Mouse (Mus musculus): Measurements from ENCODE around the gene Eif5a. TPM values are rescaled to one million over a fixed set of nuclear protein-coding genes. Genes with fewer than 3 reads are reported as not detected.
A peak's percentile ranks its signal among the peaks of the same experiment; 100 is the strongest.

Eif5a gene
- polyA plus RNA-seq, 1 experiment from 2014 or later, result 914 TPM

DNA sequence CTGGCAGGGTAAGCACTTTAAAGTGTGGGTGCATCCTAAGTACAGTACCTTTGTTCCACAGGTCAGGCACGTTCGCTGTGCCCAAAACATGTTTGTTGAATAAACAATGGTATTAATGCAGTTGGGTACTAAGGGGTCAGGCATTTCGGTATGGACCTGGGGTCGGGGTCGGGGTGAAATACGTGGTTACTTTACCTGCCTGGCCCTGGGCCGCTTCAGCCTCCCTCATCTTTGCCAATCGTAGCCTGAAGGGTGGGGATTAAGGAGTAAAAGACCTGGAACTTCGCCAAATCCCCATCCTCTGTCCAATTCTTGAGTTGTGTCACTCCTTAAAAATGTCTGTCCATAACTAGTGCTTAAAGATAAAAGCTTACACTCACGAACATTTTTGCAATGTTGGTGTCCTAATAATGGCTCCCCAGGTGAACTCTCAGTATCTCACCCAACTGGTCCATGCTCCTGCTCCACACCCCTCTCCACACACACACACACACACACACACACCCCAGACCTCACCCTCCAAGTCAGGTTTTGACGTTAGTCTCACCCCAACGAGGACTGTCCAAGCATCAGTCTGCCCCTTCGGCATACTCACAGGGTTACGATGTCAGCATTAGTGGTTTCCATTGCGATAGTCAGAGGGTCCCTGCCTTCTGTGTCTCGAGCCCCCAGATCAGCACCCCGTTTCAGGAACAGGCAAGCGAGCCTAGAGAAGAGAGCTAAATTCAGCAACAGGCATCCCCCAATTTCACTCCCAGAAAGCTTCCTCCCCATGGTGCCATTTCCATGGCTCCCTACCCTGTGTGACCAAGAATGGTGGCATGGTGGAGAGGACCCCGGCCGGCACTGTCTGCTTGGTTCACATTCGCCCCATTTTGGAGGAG lies 39.7 kb downstream of the Eif5a start:
- 71% methylated on average over 21 of the region's 21 CpGs for WGBS (ENCODE audit: insufficient replicate concordance)
- no peak for TF ChIP-seq CTCF (IDR thresholded peaks at IDR 0.05; ENCODE audit: low read depth)
- no peak for DNase-seq
- peaks cover 44% of the 10 kb centered on the region for H3K4me1 ChIP-seq (ENCODE audit: insufficient read depth)
- peak overlapping the region; percentile 86 for H3K27ac ChIP-seq (ENCODE audit: low read depth)
- H3K9me3 ChIP-seq (ENCODE audit: low read length), result no peaks in the 10 kb centered on the region
- no peak for ATAC-seq
- peak overlapping the region; percentile 69; the same call in 1 of the 2 replicates for H3K9ac ChIP-seq (replicated peaks)
- peak overlapping the region; percentile 56 for H3K4me3 ChIP-seq (ENCODE audit: low read depth, low read length)
- H3K27me3 ChIP-seq (ENCODE audit: insufficient read depth, low read length), result no peaks in the 10 kb centered on the region
- peak overlapping the region; percentile 89 for H3K4me2 ChIP-seq (ENCODE audit: low read depth, low read length)
- 0 out of 2 replicates have a peak, but pooled peaks cover 8% of the 10 kb centered on the region for H3K36me3 ChIP-seq (replicated peaks; ENCODE audit: insufficient read depth, low read length)

DNA sequence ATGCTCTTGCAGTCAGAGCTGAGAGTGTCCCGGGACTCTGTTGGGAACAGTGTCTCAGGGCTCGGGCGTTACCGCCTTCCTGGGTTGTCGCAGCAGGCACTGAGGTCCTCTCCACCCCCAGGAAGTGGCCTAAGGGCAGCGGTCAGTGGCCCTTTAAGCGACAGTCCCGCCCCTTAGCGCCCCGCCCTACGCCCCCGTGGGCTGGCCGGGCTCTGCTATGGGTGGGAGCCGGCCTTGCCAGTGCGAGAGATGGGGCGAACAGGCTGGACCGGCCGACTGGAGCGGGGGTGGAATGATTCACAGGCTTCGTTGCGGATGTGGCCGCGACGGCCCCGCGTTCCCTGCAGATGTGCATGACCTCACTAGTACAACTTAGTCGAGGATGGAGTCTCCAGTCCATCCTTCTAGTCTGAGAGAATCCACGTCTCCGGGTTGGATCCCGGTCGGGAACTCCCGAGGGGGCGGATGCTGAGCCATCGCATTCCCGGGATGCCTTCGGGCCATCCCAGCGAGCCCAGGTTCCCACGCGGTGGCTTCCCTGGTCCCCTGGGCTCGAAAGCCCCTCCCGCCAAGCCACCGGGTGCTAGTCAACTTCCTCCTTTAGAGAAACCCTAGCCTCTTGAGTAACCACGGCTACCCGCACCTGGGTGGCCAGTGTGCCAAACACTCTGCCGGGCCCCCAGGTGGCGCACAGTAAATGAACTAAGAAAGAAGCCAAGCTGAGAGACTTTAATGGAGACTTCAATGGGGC lies 40.7 kb downstream of the Eif5a start, which contains the start of gene Kctd11:
TSS of gene Kctd11 (minus strand) at position 554 of the 751 bp plus-strand sequence.
- TF ChIP-seq CTCF (IDR thresholded peaks at IDR 0.05; ENCODE audit: low read depth) (peak; percentile 65), EP300 (IDR thresholded peaks at IDR 0.05; ENCODE audit: low read depth) (peak; percentile 21; the same call in 1 of the 2 replicates)
- Histone ChIP-seq H3K4me1 (ENCODE audit: insufficient read depth) (peaks cover 46% of the 10 kb centered on the region), H3K9me3 (ENCODE audit: low read length) (no peaks in the 10 kb centered on the region), H3K27ac (ENCODE audit: low read depth) (peak within 1 kb of the TSS; percentile 86), H3K4me3 (ENCODE audit: low read depth, low read length) (peak within 1 kb of the TSS; percentile 56), H3K27me3 (ENCODE audit: insufficient read depth, low read length) (no peaks in the 10 kb centered on the region), H3K36me3 (replicated peaks; ENCODE audit: insufficient read depth, low read length) (0 out of 2 replicates have a peak, but pooled peaks cover 5% of the 10 kb centered on the region), H3K4me2 (ENCODE audit: low read depth, low read length) (peak within 1 kb of the TSS; percentile 89), H3K9ac (replicated peaks) (peak within 1 kb of the TSS; percentile 69)
- ATAC-seq (peak; percentile 78), DNase-seq (peak; percentile 86)
- WGBS (ENCODE audit: insufficient replicate concordance), result 2% methylated on average over 45 of the region's 46 CpGs

DNA sequence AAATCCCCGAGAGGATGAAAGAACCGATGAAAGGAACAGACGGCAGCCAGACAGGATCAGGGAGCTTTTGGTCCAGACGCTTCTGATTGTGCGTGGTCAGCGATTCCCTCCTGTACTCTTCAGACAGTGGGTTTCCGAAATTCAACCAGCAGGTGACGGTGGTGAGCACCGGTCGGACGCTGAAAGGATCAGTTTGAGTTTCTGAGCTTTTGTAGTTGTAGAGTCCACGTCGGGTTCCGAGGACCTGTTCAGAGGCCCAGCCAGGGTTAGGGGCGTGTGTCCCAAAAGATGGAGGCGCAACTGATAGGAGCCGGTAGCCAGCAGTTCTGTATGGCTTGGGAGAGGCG lies 41.3 kb downstream of the Eif5a start:
- DNase-seq (peak; percentile 81), ATAC-seq (peak; percentile 63)
- Histone ChIP-seq H3K27ac (ENCODE audit: low read depth) (peak overlapping the region; percentile 86), H3K27me3 (ENCODE audit: insufficient read depth, low read length) (no peaks in the 10 kb centered on the region), H3K36me3 (replicated peaks; ENCODE audit: insufficient read depth, low read length) (0 out of 2 replicates have a peak, but pooled peaks cover 5% of the 10 kb centered on the region), H3K4me3 (ENCODE audit: low read depth, low read length) (peak overlapping the region; percentile 56), H3K9ac (replicated peaks) (peak overlapping the region; percentile 69), H3K4me2 (ENCODE audit: low read depth, low read length) (peak overlapping the region; percentile 89), H3K4me1 (ENCODE audit: insufficient read depth) (peaks cover 47% of the 10 kb centered on the region), H3K9me3 (ENCODE audit: low read length) (no peaks in the 10 kb centered on the region)
- TF ChIP-seq EP300 (IDR thresholded peaks at IDR 0.05; ENCODE audit: low read depth) (no peak), CTCF (IDR thresholded peaks at IDR 0.05; ENCODE audit: low read depth) (peak; percentile 95)
- 1% methylated on average over 18 of the region's 18 CpGs for WGBS (ENCODE audit: insufficient replicate concordance)

DNA sequence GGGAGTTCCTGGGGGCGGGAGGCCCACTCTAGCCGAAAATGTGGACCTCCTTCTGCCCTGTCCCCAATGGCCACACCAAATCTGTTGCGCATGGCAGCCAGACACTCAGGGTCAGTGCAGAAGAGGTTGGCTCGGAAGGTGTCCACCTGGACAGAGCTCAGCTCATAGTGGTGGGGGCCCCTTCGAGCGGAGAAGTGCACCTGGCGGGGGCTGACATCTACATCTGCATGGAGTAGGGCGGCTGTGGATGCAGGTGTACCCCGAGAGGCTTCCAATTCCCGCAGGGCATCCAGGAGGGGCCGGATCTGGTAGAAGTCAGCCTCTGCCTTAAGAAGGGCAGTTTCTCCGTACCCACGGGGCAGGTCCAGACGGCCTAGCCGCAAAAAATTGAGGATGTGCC lies 42.0 kb downstream of the Eif5a start:
- Histone ChIP-seq H3K4me2 (ENCODE audit: low read depth, low read length) (peak overlapping the region; percentile 89), H3K4me3 (ENCODE audit: low read depth, low read length) (no peak overlapping the region), H3K9ac (replicated peaks) (peak overlapping the region; percentile 69; the same call in 1 of the 2 replicates), H3K4me1 (ENCODE audit: insufficient read depth) (peaks cover 47% of the 10 kb centered on the region), H3K36me3 (replicated peaks; ENCODE audit: insufficient read depth, low read length) (0 out of 2 replicates have a peak, but pooled peaks cover 5% of the 10 kb centered on the region), H3K27me3 (ENCODE audit: insufficient read depth, low read length) (no peaks in the 10 kb centered on the region), H3K9me3 (ENCODE audit: low read length) (no peaks in the 10 kb centered on the region), H3K27ac (ENCODE audit: low read depth) (no peak overlapping the region)
- 68% methylated on average over 15 of the region's 15 CpGs for whole genome bisulfite sequencing (ENCODE audit: insufficient replicate concordance)
- ATAC-seq, result no peak
- no peak for DNase-seq
- TF ChIP-seq CTCF (IDR thresholded peaks at IDR 0.05; ENCODE audit: low read depth) (no peak), EP300 (IDR thresholded peaks at IDR 0.05; ENCODE audit: low read depth) (no peak)

DNA sequence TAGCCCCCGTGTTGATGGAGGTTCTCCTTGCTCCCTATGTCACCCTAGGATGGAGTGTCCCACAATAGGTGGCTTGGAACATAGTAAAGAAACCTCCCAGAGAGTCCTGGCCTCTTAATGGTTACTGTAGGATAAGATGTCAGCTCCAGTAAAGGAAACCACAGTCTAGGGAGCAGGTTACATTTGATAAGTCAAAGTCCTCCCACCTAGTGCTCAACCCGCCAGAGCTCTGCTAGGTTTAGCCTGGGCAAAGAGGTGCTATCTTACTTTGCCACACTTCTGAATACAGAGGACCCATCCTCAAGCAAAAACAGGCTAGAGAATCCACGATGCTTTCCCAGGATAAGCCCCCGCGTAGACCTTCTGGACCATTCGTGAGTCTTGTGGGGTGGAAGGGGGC lies 42.8 kb downstream of the Eif5a start:
- peaks cover 46% of the 10 kb centered on the region for H3K4me1 ChIP-seq (ENCODE audit: insufficient read depth)
- TF ChIP-seq CTCF (IDR thresholded peaks at IDR 0.05; ENCODE audit: low read depth) (no peak), EP300 (IDR thresholded peaks at IDR 0.05; ENCODE audit: low read depth) (no peak)
- no peak overlapping the region for H3K27ac ChIP-seq (ENCODE audit: low read depth)
- H3K9ac ChIP-seq (replicated peaks), result no peak overlapping the region
- peak overlapping the region; percentile 89 for H3K4me2 ChIP-seq (ENCODE audit: low read depth, low read length)
- no peaks in the 10 kb centered on the region for H3K9me3 ChIP-seq (ENCODE audit: low read length)
- no peaks in the 10 kb centered on the region for H3K27me3 ChIP-seq (ENCODE audit: insufficient read depth, low read length)
- no peak overlapping the region for H3K4me3 ChIP-seq (ENCODE audit: low read depth, low read length)
- DNase-seq, result no peak
- 58% methylated on average over 6 of the region's 6 CpGs for WGBS (ENCODE audit: insufficient replicate concordance)
- ATAC-seq, result no peak
- 0 out of 2 replicates have a peak, but pooled peaks cover 5% of the 10 kb centered on the region for H3K36me3 ChIP-seq (replicated peaks; ENCODE audit: insufficient read depth, low read length)

DNA sequence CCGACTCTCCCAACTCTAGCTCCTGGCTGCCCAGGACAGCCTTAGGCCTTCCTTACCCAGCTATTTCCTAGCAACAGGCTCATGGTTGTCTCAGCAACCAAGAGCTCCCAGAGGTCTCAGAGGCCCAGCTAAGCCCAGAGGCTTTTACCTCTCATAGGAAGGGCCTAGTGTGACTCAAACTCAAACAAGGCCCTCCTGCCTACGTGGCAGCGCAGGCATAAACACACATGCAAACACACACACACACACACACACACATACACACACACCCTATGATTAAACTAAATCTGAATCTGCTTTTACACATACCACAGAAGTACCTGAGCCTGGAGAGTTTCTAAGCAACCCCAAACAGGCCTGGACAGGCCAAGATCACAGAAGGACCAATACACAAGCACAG lies 43.4 kb downstream of the Eif5a start:
- DNase-seq, result no peak
- Histone ChIP-seq H3K27ac (ENCODE audit: low read depth) (no peak overlapping the region), H3K4me2 (ENCODE audit: low read depth, low read length) (0 out of 2 replicates have a peak overlapping the region, but pooled peaks have one; percentile 20), H3K4me3 (ENCODE audit: low read depth, low read length) (no peak overlapping the region), H3K4me1 (ENCODE audit: insufficient read depth) (peaks cover 45% of the 10 kb centered on the region), H3K9me3 (ENCODE audit: low read length) (no peaks in the 10 kb centered on the region), H3K9ac (replicated peaks) (no peak overlapping the region), H3K27me3 (ENCODE audit: insufficient read depth, low read length) (no peaks in the 10 kb centered on the region), H3K36me3 (replicated peaks; ENCODE audit: insufficient read depth, low read length) (0 out of 2 replicates have a peak, but pooled peaks cover under 1% of the 10 kb centered on the region)
- 80% methylated on average over 3 of the region's 3 CpGs for WGBS (ENCODE audit: insufficient replicate concordance)
- TF ChIP-seq CTCF (IDR thresholded peaks at IDR 0.05; ENCODE audit: low read depth), result no peak
- no peak for TF ChIP-seq EP300 (IDR thresholded peaks at IDR 0.05; ENCODE audit: low read depth)
- no peak for ATAC-seq
